Mouse (Mus musculus) heart, embryonic 13.5 days (tissue): ENCODE measurements at regions not wholly inside any gene's neighbourhood (a gene's known extent, or its start where the extent isn't known, plus 50 kb on each side); places are given as distances from the start of the nearest gene placed in this dataset.

ENCODE experiments used
- ATAC-seq: fragments of 200-750 bp; cut with Nextera tagmentation; 2 replicates; pipeline ENCODE4 v1.8.0; 2017; ENCODE audit warnings: moderate TSS enrichment; ENCODE audit not compliant: insufficient number of reproducible peaks, low FRiP score, low TSS enrichment; ENCODE audit errors: extremely low read depth
- H3K27ac ChIP-seq: fragments of 300-500 bp; sonication (generic); replicated peaks from 2 replicates; pipeline ENCODE4 v1.5.1; 2015; ENCODE audit warnings: moderate library complexity, mild to moderate bottlenecking, inconsistent platforms
- H3K27me3 ChIP-seq: fragments of 300-500 bp; sonication (generic); replicated peaks from 2 replicates; pipeline ENCODE4 v1.6.1; 2015; ENCODE audit warnings: mild to moderate bottlenecking, inconsistent platforms
- H3K36me3 ChIP-seq: fragments of 300-500 bp; sonication (generic); 2 replicates; pipeline ENCODE4 v1.6.1; 2015; ENCODE audit warnings: mild to moderate bottlenecking, inconsistent platforms
- H3K4me1 ChIP-seq: fragments of 300-500 bp; sonication (generic); 2 replicates; pipeline ENCODE4 v1.6.1; 2015; ENCODE audit warnings: inconsistent platforms
- H3K4me2 ChIP-seq: fragments of 300-500 bp; sonication (generic); 2 replicates; pipeline ENCODE4 v1.6.1; 2015; ENCODE audit warnings: inconsistent platforms, mild to moderate bottlenecking, moderate library complexity
- H3K4me3 ChIP-seq: fragments of 300-500 bp; sonication (generic); 2 replicates; pipeline ENCODE4 v1.5.1; 2015; ENCODE audit warnings: moderate library complexity, mild to moderate bottlenecking, inconsistent platforms
- H3K9ac ChIP-seq: fragments of 300-500 bp; sonication (generic); 2 replicates; pipeline ENCODE4 v1.6.1; 2015; ENCODE audit warnings: inconsistent platforms, mild to moderate bottlenecking, moderate library complexity
- H3K9me3 ChIP-seq: fragments of 300-500 bp; sonication (generic); 2 replicates; pipeline ENCODE4 v1.6.1; 2016; ENCODE audit warnings: inconsistent platforms
- WGBS: fragments of 180-500 bp; shearing (Covaris S2); methylation state at CpG from one replicate; pipeline ENCODE4 v1.1.7; 2015; ENCODE audit warnings: mixed read lengths; 5-methylcytosine and 5-hydroxymethylcytosine counted together

GRCm38 (mm10) chr17:49185052-49185612 lies 243.0 kb upstream of the Mocs1 start:
- no peak overlapping the region for H3K4me2 ChIP-seq
- no peaks in the 10 kb centered on the region for H3K36me3 ChIP-seq
- H3K27ac ChIP-seq: no peak overlapping the region
- ATAC-seq: no peak
- H3K27me3 ChIP-seq: peaks cover 64% of the 10 kb centered on the region
- no peak overlapping the region for H3K4me3 ChIP-seq
- 0 out of 2 replicates have a peak, but pooled peaks cover 3% of the 10 kb centered on the region for H3K4me1 ChIP-seq
- no peaks in the 10 kb centered on the region for H3K9me3 ChIP-seq
- no peak overlapping the region; the same call in 1 of the 2 replicates for H3K9ac ChIP-seq
- 38% methylated on average over 8 of the region's 8 CpGs for WGBS

- H3K4me3 ChIP-seq: no peak overlapping the region
- ATAC-seq: no peak
- no peak overlapping the region for H3K4me2 ChIP-seq
- H3K27me3 ChIP-seq: peaks cover 25% of the 10 kb centered on the region
- H3K9me3 ChIP-seq: peaks cover 4% of the 10 kb centered on the region; the same call in 1 of the 2 replicates
- WGBS: 41% methylated on average over 3 of the region's 3 CpGs
- no peaks in the 10 kb centered on the region for H3K4me1 ChIP-seq
- no peak overlapping the region for H3K27ac ChIP-seq
- no peaks in the 10 kb centered on the region for H3K36me3 ChIP-seq
- H3K9ac ChIP-seq: no peak overlapping the region
Measured at GRCm38 (mm10) chr17:49189765-49190164, 238.4 kb upstream of the Mocs1 start.

GRCm38 (mm10) chr17:49190337-49190736 lies 237.8 kb upstream of the Mocs1 start:
- Histone ChIP-seq H3K36me3 (no peaks in the 10 kb centered on the region), H3K27ac (no peak overlapping the region), H3K4me2 (no peak overlapping the region), H3K9me3 (peaks cover 6% of the 10 kb centered on the region; the same call in 1 of the 2 replicates), H3K27me3 (peaks cover 20% of the 10 kb centered on the region), H3K4me3 (no peak overlapping the region), H3K4me1 (no peaks in the 10 kb centered on the region), H3K9ac (no peak overlapping the region)
- no peak for ATAC-seq
- WGBS: 61% methylated on average over 4 of the region's 4 CpGs

- no peak overlapping the region for H3K27ac ChIP-seq
- H3K27me3 ChIP-seq: peaks cover 12% of the 10 kb centered on the region
- no peak overlapping the region for H3K9ac ChIP-seq
- H3K4me2 ChIP-seq: no peak overlapping the region
- peaks cover 19% of the 10 kb centered on the region for H3K9me3 ChIP-seq
- H3K4me1 ChIP-seq: no peaks in the 10 kb centered on the region
- ATAC-seq: no peak
- H3K36me3 ChIP-seq: no peaks in the 10 kb centered on the region
- H3K4me3 ChIP-seq: no peak overlapping the region
- 72% methylated on average over 8 of the region's 8 CpGs for WGBS
Measured at GRCm38 (mm10) chr17:49196046-49196684, 232.0 kb upstream of the Mocs1 start.

- no peak overlapping the region for H3K9ac ChIP-seq
- H3K27me3 ChIP-seq: peaks cover 5% of the 10 kb centered on the region
- H3K36me3 ChIP-seq: no peaks in the 10 kb centered on the region
- ATAC-seq: no peak
- no peak overlapping the region for H3K4me3 ChIP-seq
- H3K4me1 ChIP-seq: 0 out of 2 replicates have a peak, but pooled peaks cover 3% of the 10 kb centered on the region
- H3K9me3 ChIP-seq: peaks cover 17% of the 10 kb centered on the region
- H3K4me2 ChIP-seq: no peak overlapping the region
- H3K27ac ChIP-seq: no peak overlapping the region
- WGBS: 78% methylated on average over 3 of the region's 3 CpGs
Measured at GRCm38 (mm10) chr17:49201495-49201894, 226.7 kb upstream of the Mocs1 start.

GRCm38 (mm10) chr17:49205095-49205494 lies 223.1 kb upstream of the Mocs1 start:
- WGBS: 26% methylated on average over 5 of the region's 5 CpGs
- ATAC-seq: no peak
- 0 out of 2 replicates have a peak, but pooled peaks cover 3% of the 10 kb centered on the region for H3K4me1 ChIP-seq
- H3K27ac ChIP-seq: no peak overlapping the region
- no peak overlapping the region for H3K9ac ChIP-seq
- H3K4me2 ChIP-seq: no peak overlapping the region
- H3K27me3 ChIP-seq: no peaks in the 10 kb centered on the region
- H3K36me3 ChIP-seq: no peaks in the 10 kb centered on the region
- peaks cover 10% of the 10 kb centered on the region for H3K9me3 ChIP-seq
- no peak overlapping the region for H3K4me3 ChIP-seq

- Histone ChIP-seq H3K36me3 (no peaks in the 10 kb centered on the region), H3K9me3 (peaks cover 5% of the 10 kb centered on the region), H3K27ac (no peak overlapping the region), H3K4me2 (no peak overlapping the region), H3K4me1 (0 out of 2 replicates have a peak, but pooled peaks cover 3% of the 10 kb centered on the region), H3K4me3 (no peak overlapping the region), H3K27me3 (no peaks in the 10 kb centered on the region), H3K9ac (no peak overlapping the region)
- no peak for ATAC-seq
- WGBS: 58% methylated on average over 1 of the region's 1 CpGs
Measured at GRCm38 (mm10) chr17:49205564-49205963, 222.6 kb upstream of the Mocs1 start.

GRCm38 (mm10) chr17:49206708-49207107 lies 221.5 kb upstream of the Mocs1 start:
- ATAC-seq: no peak
- WGBS: 42% methylated on average over 9 of the region's 9 CpGs

GRCm38 (mm10) chr17:49208315-49208820 lies 219.8 kb upstream of the Mocs1 start:
- peaks cover 2% of the 10 kb centered on the region; the same call in 1 of the 2 replicates for H3K9me3 ChIP-seq
- no peak overlapping the region for H3K4me3 ChIP-seq
- 59% methylated on average over 10 of the region's 10 CpGs for WGBS
- H3K4me2 ChIP-seq: no peak overlapping the region
- no peaks in the 10 kb centered on the region for H3K27me3 ChIP-seq
- H3K36me3 ChIP-seq: no peaks in the 10 kb centered on the region
- ATAC-seq: no peak
- 0 out of 2 replicates have a peak, but pooled peaks cover 3% of the 10 kb centered on the region for H3K4me1 ChIP-seq
- no peak overlapping the region for H3K27ac ChIP-seq
- no peak overlapping the region for H3K9ac ChIP-seq

More at GRCm38 (mm10) chr17:49206708-49207107, 221.5 kb upstream of the Mocs1 start:
- no peak overlapping the region for H3K4me3 ChIP-seq
- H3K27ac ChIP-seq: no peak overlapping the region
- no peaks in the 10 kb centered on the region for H3K27me3 ChIP-seq
- no peak overlapping the region for H3K4me2 ChIP-seq
- 0 out of 2 replicates have a peak, but pooled peaks cover 3% of the 10 kb centered on the region for H3K4me1 ChIP-seq
- no peak overlapping the region for H3K9ac ChIP-seq
- H3K9me3 ChIP-seq: peaks cover 5% of the 10 kb centered on the region; the same call in 1 of the 2 replicates
- no peaks in the 10 kb centered on the region for H3K36me3 ChIP-seq

- ATAC-seq: no peak
- 86% methylated on average over 13 of the region's 13 CpGs for WGBS
Measured at GRCm38 (mm10) chr17:49212918-49213317, 215.2 kb upstream of the Mocs1 start.

GRCm38 (mm10) chr17:49215281-49215680 lies 212.9 kb upstream of the Mocs1 start:
- Histone ChIP-seq H3K4me1 (peaks cover 6% of the 10 kb centered on the region), H3K9me3 (no peaks in the 10 kb centered on the region), H3K9ac (no peak overlapping the region), H3K4me3 (no peak overlapping the region), H3K4me2 (no peak overlapping the region), H3K36me3 (no peaks in the 10 kb centered on the region), H3K27me3 (peaks cover 9% of the 10 kb centered on the region; the same call in 1 of the 2 replicates), H3K27ac (no peak overlapping the region)
- 56% methylated on average over 8 of the region's 8 CpGs for WGBS
- ATAC-seq: no peak; the same call in 1 of the 2 replicates

More at GRCm38 (mm10) chr17:49212918-49213317, 215.2 kb upstream of the Mocs1 start:
- Histone ChIP-seq H3K9me3 (no peaks in the 10 kb centered on the region), H3K4me1 (peaks cover 6% of the 10 kb centered on the region), H3K4me3 (no peak overlapping the region), H3K27me3 (0 out of 2 replicates have a peak, but pooled peaks cover 6% of the 10 kb centered on the region), H3K27ac (no peak overlapping the region), H3K9ac (no peak overlapping the region), H3K36me3 (no peaks in the 10 kb centered on the region), H3K4me2 (no peak overlapping the region)
